ENCODE assay signal across 9 mouse cellular contexts in the genomic region with DNA sequence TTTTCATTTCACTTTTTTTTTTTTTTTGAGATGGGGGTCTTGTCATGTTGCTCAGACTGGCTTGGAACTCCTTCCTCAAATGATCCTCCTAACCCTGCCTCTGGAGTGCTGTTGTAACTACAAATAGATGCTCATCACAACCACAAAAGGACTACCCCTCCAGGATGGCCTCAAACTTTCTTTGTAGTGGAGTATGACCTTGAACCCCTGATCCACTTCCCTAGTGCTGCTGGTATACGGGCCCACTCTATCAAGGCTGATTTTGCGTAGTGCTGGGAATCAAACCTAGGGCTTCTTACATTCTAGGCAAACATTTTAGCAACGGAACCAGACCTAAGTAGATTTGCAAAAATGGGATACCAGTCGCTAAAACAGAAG. TPM values are rescaled to one million over a fixed set of nuclear protein-coding genes. Genes with fewer than 3 reads are reported as not detected.
DNase-seq lines count a peak whose midpoint lies in the region; ATAC-seq lines count a peak whose summit lies in the region.
"Had no signal": no experiment of that assay in that cellular context is flagged by ENCODE, and none has a peak within 500 bp of the region (broad histone marks: within the 10 kb centered on the region; RNA-seq: fewer than 3 reads in every experiment).

No protein-coding gene starts in this region.

- H3K36me3 ChIP-seq in forebrain, embryonic 12.5 days (replicated peaks) = no peaks in the 10 kb centered on the region
- no peaks in the 10 kb centered on the region for H3K36me3 ChIP-seq in liver, embryonic 11.5 days (ENCODE audit: control insufficient read depth, insufficient read depth, low read length)
- H3K36me3 ChIP-seq in stomach, embryonic 14.5 days (ENCODE audit: control insufficient read depth, insufficient read depth, low read length) = no peaks in the 10 kb centered on the region

- H3K27ac ChIP-seq in forebrain, embryonic 12.5 days = 0 out of 2 replicates have a peak overlapping the region, but pooled peaks have one; percentile 70
- peak overlapping the region; percentile 90 for H3K27ac ChIP-seq in liver, embryonic 11.5 days (ENCODE audit: low read depth, low read length)
- 0 out of 2 replicates have a peak overlapping the region, but pooled peaks have one; percentile 56 for H3K27ac ChIP-seq in stomach, embryonic 14.5 days (ENCODE audit: low read length)

- 0 out of 2 replicates have a peak, but pooled peaks cover 7% of the 10 kb centered on the region for H3K27me3 ChIP-seq in forebrain, embryonic 12.5 days
- H3K27me3 ChIP-seq in liver, embryonic 11.5 days (replicated peaks; ENCODE audit: control insufficient read depth, insufficient read depth, low read length) = no peaks in the 10 kb centered on the region
- no peaks in the 10 kb centered on the region for H3K27me3 ChIP-seq in stomach, embryonic 14.5 days (ENCODE audit: control insufficient read depth, insufficient read depth, low read length)
- H3K27me3 ChIP-seq: Patski had no signal

- H3K4me1 ChIP-seq in forebrain, embryonic 12.5 days = peaks cover 17% of the 10 kb centered on the region
- peaks cover 34% of the 10 kb centered on the region for H3K4me1 ChIP-seq in liver, embryonic 11.5 days (replicated peaks; ENCODE audit: control insufficient read depth, insufficient read depth, low read length)
- H3K4me1 ChIP-seq in stomach, embryonic 14.5 days (ENCODE audit: control insufficient read depth, insufficient read depth, low read length) = peaks cover 13% of the 10 kb centered on the region

- WGBS in forebrain, embryonic 12.5 days = 18% methylated on average over 4 of the region's 4 CpGs
- 17% methylated on average over 4 of the region's 4 CpGs for WGBS in liver, embryonic 11.5 days
- 16% methylated on average over 4 of the region's 4 CpGs for WGBS in stomach, embryonic 14.5 days

- peak; percentile 89 for DNase-seq in heart, adult 11 months
- no peak for DNase-seq in heart, adult 8-10 months (ENCODE audit: low spot score)
- peak; percentile 44 for DNase-seq in ES-CJ7 (ENCODE audit: low read depth, low spot score)
- DNase-seq in liver, embryonic 11.5 days (ENCODE audit: low spot score) = no peak
- no peak for DNase-seq in left cerebral cortex, postnatal 14 days (ENCODE audit: low spot score in 2 of 2)

- H3K4me2 ChIP-seq in forebrain, embryonic 12.5 days = peak overlapping the region; percentile 77
- H3K4me2 ChIP-seq in liver, embryonic 11.5 days = peak overlapping the region; percentile 98
- H3K4me2 ChIP-seq in stomach, embryonic 14.5 days (replicated peaks; ENCODE audit: low read depth, low read length) = peak overlapping the region; percentile 49

- intact Hi-C loops in left cerebral cortex, postnatal 14 days (cut with DNase I) = loop anchor here (5.0 kb wide), 1 partner anchor 36 kb away; no protein-coding TSS in a partner anchor

- peak overlapping the region; percentile 66 for H3K4me3 ChIP-seq in forebrain, embryonic 12.5 days (replicated peaks)
- H3K4me3 ChIP-seq in liver, embryonic 11.5 days (ENCODE audit: low read depth, low read length) = peak overlapping the region; percentile 94
- peak overlapping the region; percentile 76; the same call in 1 of the 2 replicates for H3K4me3 ChIP-seq in stomach, embryonic 14.5 days (ENCODE audit: low read depth, low read length)

- ATAC-seq in forebrain, embryonic 12.5 days (ENCODE audit: low FRiP score) = no peak
- no peak for ATAC-seq in liver, embryonic 11.5 days (replicated peaks; ENCODE audit: low FRiP score)
- ATAC-seq in stomach, embryonic 14.5 days (ENCODE audit: insufficient number of reproducible peaks, insufficient read depth, low FRiP score, low read depth) = no peak
- ATAC-seq in inflammation-experienced regulatory T-cells, adult 6 months = no peak

- H3K9me3 ChIP-seq in forebrain, embryonic 12.5 days = no peaks in the 10 kb centered on the region
- no peaks in the 10 kb centered on the region; the same call in 1 of the 2 replicates for H3K9me3 ChIP-seq in liver, embryonic 11.5 days (ENCODE audit: control insufficient read depth, low read length)
- H3K9me3 ChIP-seq in stomach, embryonic 14.5 days (ENCODE audit: control insufficient read depth, low read depth, low read length) = no peaks in the 10 kb centered on the region

- H3K9ac ChIP-seq in forebrain, embryonic 12.5 days = peak overlapping the region; percentile 51; the same call in 1 of the 2 replicates
- H3K9ac ChIP-seq in liver, embryonic 11.5 days (ENCODE audit: low read depth, low read length) = peak overlapping the region; percentile 86
- 0 out of 2 replicates have a peak overlapping the region, but pooled peaks have one; percentile 22 for H3K9ac ChIP-seq in stomach, embryonic 14.5 days (replicated peaks; ENCODE audit: low read depth, low read length)

RNA-seq across cellular contexts. Expression of gene Vcl, which starts 0.9 kb away (rescaled TPM):
- total RNA-seq in heart, adult 8-10 months (2022) = 100 to 1,000 TPM in 3 of 4 experiments, 10 to 100 TPM in 1; 91.8 to 108 (median 105) TPM
- polyA plus RNA-seq in forebrain, embryonic 12.5 days (2016; fragmentation: Nextera tagmentation; extraction: Ambion mirVana) = 20.0 and 21.4 TPM in 2 replicates
- 59.0 and 66.1 TPM in 2 replicates for polyA plus RNA-seq in liver, embryonic 11.5 days (2014; fragmentation: Nextera tagmentation; extraction: Ambion mirVana)
- polyA plus RNA-seq in stomach, embryonic 14.5 days (2014; fragmentation: Nextera tagmentation; extraction: Ambion mirVana) = 94.8 and 106 TPM in 2 replicates
- total RNA-seq in left cerebral cortex, postnatal 14 days (2021) = 10 to 100 TPM; 27.9 to 28.7 TPM
- 1 to 10 TPM; 1.1 to 2.8 (median 1.6) TPM for polyA plus RNA-seq in inflammation-experienced regulatory T-cells, adult 6 months (2017; shearing (Covaris generic))

Comparison
In these comparisons a context has a peak if more than half of its experiments do, and no peak if none do; other contexts are left out.
1. DNase-seq: peak in heart, adult 11 months (single experiment) and ES-CJ7 (single experiment); none in heart, adult 8-10 months (single experiment), liver, embryonic 11.5 days (single experiment) and left cerebral cortex, postnatal 14 days (0 of 2).
2. H3K9ac ChIP-seq: peak in every context shown above with its lines; median percentile 86 in liver, embryonic 11.5 days; 51 in forebrain, embryonic 12.5 days; 22 in stomach, embryonic 14.5 days.
3. Peak in every context shown above with its lines, with median percentiles within 50 percentile points of each other: H3K27ac ChIP-seq, H3K4me2 ChIP-seq and H3K4me3 ChIP-seq.